Mouse (Mus musculus) central nervous system, embryonic 14 days (tissue): ENCODE data around the gene Arid5a. TPM values are rescaled to one million over a fixed set of nuclear protein-coding genes. Genes with fewer than 3 reads are reported as not detected.

Experiments used
- polyA plus RNA-seq: library from polyadenylated mRNA; depleted of rRNA; stranded (reverse); fragments of >200 nt; gene quantifications from 2 replicates; pipeline ENCODE4 v1.2.3, GENCODE M21; 2012; rRNA removed

Arid5a gene
- 2.1 and 4.5 TPM in 2 replicates for polyA plus RNA-seq

GRCm38 (mm10) chr1:36307495-36308280 lies at the start of gene Arid5a:
TSS of gene Arid5a (plus strand) at chr1:36307733.

GRCm38 (mm10) chr1:36274455-36274854 lies 33.1 kb upstream of the Arid5a start, which contains the start of gene Neurl3:
TSS of gene Neurl3 (minus strand) at chr1:36274679.

GRCm38 (mm10) chr1:36368969-36369645 lies 61.6 kb downstream of the Arid5a start, which contains the start of gene Kansl3:
TSS of gene Kansl3 (minus strand) at chr1:36369181.

GRCm38 (mm10) chr1:36371934-36372845 lies 64.7 kb downstream of the Arid5a start, which contains the start of gene Fer1l5:
TSS of gene Fer1l5 (plus strand) at chr1:36372291.

Other genes with a start within 250 kb of the Arid5a start
- 77.0 and 81.7 TPM in 2 replicates for gene Hs6st1, start 239.3 kb upstream of the Arid5a start, polyA plus RNA-seq
- 26.3 and 27.8 TPM in 2 replicates for gene Uggt1, start 63.0 kb upstream of the Arid5a start, polyA plus RNA-seq
- gene Neurl3, start 33.1 kb upstream of the Arid5a start, polyA plus RNA-seq = 0.98 and 1.4 TPM in 2 replicates
- 67.4 and 67.6 TPM in 2 replicates for gene Kansl3, start 61.4 kb downstream of the Arid5a start, polyA plus RNA-seq
- 0.06 TPM in 2 replicates for gene Fer1l5, start 64.6 kb downstream of the Arid5a start, polyA plus RNA-seq
- 44.0 and 46.1 TPM in 2 replicates for gene Lman2l, start 137.5 kb downstream of the Arid5a start, polyA plus RNA-seq
- gene Cnnm4, start 163.9 kb downstream of the Arid5a start, polyA plus RNA-seq = 3.6 and 4.3 TPM in 2 replicates
- gene Cnnm3, start 204.1 kb downstream of the Arid5a start, polyA plus RNA-seq = 31.5 and 33.1 TPM in 2 replicates
- 18.3 and 20.0 TPM in 2 replicates for gene Ankrd23, start 229.2 kb downstream of the Arid5a start, polyA plus RNA-seq
- 0.06 and 0.12 TPM in 2 replicates for gene Gm42417, start 231.7 kb downstream of the Arid5a start, polyA plus RNA-seq
- 18.2 and 20.9 TPM in 2 replicates for gene Ankrd39, start 239.7 kb downstream of the Arid5a start, polyA plus RNA-seq